Mouse (Mus musculus) megakaryocyte, embryonic 14.5 days (primary cell): ENCODE measurements around the gene Adprh.

Experiments used
- FLI1 ChIP-seq: IDR thresholded peaks from 2 replicates; pipeline ENCODE4 v1.6.1; 2012; ENCODE audit warnings: low read length, inconsistent platforms, mixed read lengths
- GATA1 ChIP-seq: IDR thresholded peaks from 3 replicates; pipeline ENCODE4 v1.6.1; 2012; ENCODE audit warnings: mixed read lengths, low read length, inconsistent platforms, borderline replicate concordance

- TF ChIP-seq GATA1 (no peak), FLI1 (no peak)
Measured at GRCm38 (mm10) chr16:38475681-38476311, 23.3 kb upstream of the Adprh start.
